Mouse (Mus musculus): ENCODE results near the gene Gm12216. TPM values are rescaled to one million over a fixed set of nuclear protein-coding genes. Genes with fewer than 3 reads are reported as not detected.
A peak's percentile ranks its signal among the peaks of the same experiment; 100 is the strongest.
"Not testable (repeated sequence)": the region's sequence is repeated elsewhere in the genome, so short reads cannot be mapped to it uniquely, and the experiment has no call there.

Gene Gm12216
- polyA plus RNA-seq, 1 experiment from 2014 or later: 2.0 TPM

DNA sequence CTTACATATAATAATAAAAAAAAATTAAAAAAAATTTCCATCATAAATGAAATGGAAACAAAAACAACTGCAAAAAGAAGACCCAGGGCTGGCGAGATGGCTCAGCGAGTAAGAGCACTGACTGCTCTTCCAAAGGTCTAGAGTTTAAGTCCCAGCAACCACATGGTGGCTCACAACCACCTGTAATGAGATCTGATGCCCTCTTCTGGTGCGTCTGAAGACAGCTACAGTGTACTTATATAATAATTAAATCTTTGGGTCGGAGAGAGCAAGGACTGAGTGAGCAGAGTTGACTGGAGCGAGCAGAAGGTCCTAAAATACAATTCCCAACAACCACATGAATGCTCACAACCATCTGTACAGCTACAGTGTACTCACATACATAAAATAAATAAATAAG is 19.0 kb upstream of the Gm12216 start:
- not testable (repeated sequence) for ATAC-seq (ENCODE audit: insufficient read depth, low FRiP score); H3K36me3 ChIP-seq (ENCODE audit: control insufficient read depth, insufficient read depth, low read length); H3K4me3 ChIP-seq (replicated peaks; ENCODE audit: low read length); H3K27me3 ChIP-seq (ENCODE audit: control insufficient read depth, insufficient read depth, low read length); H3K27ac ChIP-seq (ENCODE audit: low read length); H3K9me3 ChIP-seq (replicated peaks; ENCODE audit: control insufficient read depth, low read length); H3K9ac ChIP-seq (ENCODE audit: low read length); H3K4me1 ChIP-seq (ENCODE audit: control insufficient read depth, insufficient read depth, low read length); H3K4me2 ChIP-seq (ENCODE audit: low read depth, low read length)
- 87% methylated on average over 5 of the region's 5 CpGs for WGBS

DNA sequence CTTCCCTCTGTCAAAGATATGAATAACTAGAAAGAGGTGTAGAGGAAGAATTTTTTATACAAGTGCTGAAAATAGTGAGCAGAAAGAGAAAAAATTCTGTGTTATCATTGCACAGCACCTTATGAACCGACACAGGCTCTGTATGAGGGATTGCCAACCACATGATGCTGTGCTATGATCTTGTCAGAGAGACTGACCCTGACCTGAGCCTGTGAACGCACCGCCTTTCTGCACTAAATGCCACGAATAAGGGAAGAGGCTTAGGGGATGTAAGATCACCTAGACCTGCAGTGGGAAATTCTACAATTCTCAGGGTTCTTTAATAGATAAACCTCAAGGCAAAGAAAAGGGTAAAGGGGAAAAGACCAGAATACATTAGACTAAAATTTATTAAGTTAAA is 17.4 kb upstream of the Gm12216 start:
- H3K4me2 ChIP-seq (ENCODE audit: low read depth, low read length): no peak overlapping the region
- no peak for ATAC-seq (ENCODE audit: insufficient read depth, low FRiP score)
- no peak overlapping the region for H3K4me3 ChIP-seq (replicated peaks; ENCODE audit: low read length)
- H3K9ac ChIP-seq (ENCODE audit: low read length): no peak overlapping the region
- H3K4me1 ChIP-seq (ENCODE audit: control insufficient read depth, insufficient read depth, low read length): no peaks in the 10 kb centered on the region
- H3K9me3 ChIP-seq (replicated peaks; ENCODE audit: control insufficient read depth, low read length): no peaks in the 10 kb centered on the region
- no peaks in the 10 kb centered on the region for H3K36me3 ChIP-seq (ENCODE audit: control insufficient read depth, insufficient read depth, low read length)
- no peaks in the 10 kb centered on the region for H3K27me3 ChIP-seq (ENCODE audit: control insufficient read depth, insufficient read depth, low read length)
- H3K27ac ChIP-seq (ENCODE audit: low read length): no peak overlapping the region
- 78% methylated on average over 4 of the region's 4 CpGs for WGBS

DNA sequence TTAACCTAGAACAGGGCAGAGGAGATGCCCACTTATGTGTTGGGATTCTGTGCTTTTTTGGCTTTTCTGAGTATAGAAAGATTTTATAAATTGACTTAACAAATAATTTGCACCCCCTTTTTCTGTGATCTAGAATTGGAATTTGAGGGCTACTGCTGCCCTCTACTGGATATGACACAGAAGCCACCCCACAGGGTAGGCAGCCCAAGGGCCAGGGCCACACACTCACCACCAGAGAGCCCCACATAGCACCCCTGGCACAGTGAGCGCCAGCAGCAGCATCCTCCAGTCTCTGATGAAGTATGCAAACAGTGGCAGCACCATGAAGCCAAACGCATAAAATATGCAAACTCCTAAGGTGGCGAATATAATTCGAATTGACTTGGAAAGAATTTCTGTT is 15.7 kb upstream of the Gm12216 start:
- no peaks in the 10 kb centered on the region for H3K27me3 ChIP-seq (ENCODE audit: control insufficient read depth, insufficient read depth, low read length)
- no peaks in the 10 kb centered on the region for H3K9me3 ChIP-seq (replicated peaks; ENCODE audit: control insufficient read depth, low read length)
- H3K4me3 ChIP-seq (replicated peaks; ENCODE audit: low read length): no peak overlapping the region
- no peak overlapping the region for H3K27ac ChIP-seq (ENCODE audit: low read length)
- H3K36me3 ChIP-seq (ENCODE audit: control insufficient read depth, insufficient read depth, low read length): no peaks in the 10 kb centered on the region
- ATAC-seq (ENCODE audit: insufficient read depth, low FRiP score): no peak
- H3K4me1 ChIP-seq (ENCODE audit: control insufficient read depth, insufficient read depth, low read length): no peaks in the 10 kb centered on the region
- 73% methylated on average over 4 of the region's 4 CpGs for WGBS
- no peak overlapping the region for H3K4me2 ChIP-seq (ENCODE audit: low read depth, low read length)
- H3K9ac ChIP-seq (ENCODE audit: low read length): no peak overlapping the region

DNA sequence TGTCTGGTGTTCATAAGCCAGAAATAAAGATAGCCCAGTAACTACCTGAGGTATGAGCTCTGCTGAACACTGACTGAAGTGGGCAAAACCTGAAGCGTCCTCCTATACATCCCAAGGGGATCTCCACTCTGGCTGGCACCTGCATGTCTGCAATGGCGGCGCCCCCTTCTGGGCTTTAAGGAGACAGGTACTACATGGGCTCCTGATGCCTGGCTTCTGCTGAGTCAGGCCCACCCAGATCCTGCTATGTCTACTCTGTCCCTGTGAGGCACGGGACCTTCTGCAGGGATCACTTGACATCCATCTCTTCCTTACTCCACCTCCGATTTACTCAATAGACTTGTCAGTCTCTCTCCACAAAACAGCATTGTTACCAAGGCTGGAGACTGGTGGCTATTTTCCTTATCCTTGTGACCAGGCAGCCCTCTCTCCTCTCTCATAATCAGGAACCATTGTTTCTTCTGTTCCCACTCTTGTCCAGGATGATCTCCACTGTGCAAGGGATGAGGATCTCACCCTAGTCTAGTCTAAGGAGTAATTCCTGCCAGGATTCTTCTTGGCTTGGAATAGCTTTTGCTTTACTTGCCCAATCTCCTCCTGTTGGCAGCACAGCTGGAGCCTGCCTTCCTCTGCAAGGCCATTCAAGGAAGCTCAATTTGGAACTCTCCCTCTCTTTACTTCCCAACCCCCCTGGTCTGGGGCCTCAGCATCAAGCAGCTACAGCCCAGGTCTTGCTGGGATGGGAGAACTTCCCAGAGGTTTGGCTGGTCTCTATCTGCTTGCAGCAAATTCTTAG is 15.1 kb upstream of the Gm12216 start:
- H3K36me3 ChIP-seq (ENCODE audit: control insufficient read depth, insufficient read depth, low read length): not testable (repeated sequence)

DNA sequence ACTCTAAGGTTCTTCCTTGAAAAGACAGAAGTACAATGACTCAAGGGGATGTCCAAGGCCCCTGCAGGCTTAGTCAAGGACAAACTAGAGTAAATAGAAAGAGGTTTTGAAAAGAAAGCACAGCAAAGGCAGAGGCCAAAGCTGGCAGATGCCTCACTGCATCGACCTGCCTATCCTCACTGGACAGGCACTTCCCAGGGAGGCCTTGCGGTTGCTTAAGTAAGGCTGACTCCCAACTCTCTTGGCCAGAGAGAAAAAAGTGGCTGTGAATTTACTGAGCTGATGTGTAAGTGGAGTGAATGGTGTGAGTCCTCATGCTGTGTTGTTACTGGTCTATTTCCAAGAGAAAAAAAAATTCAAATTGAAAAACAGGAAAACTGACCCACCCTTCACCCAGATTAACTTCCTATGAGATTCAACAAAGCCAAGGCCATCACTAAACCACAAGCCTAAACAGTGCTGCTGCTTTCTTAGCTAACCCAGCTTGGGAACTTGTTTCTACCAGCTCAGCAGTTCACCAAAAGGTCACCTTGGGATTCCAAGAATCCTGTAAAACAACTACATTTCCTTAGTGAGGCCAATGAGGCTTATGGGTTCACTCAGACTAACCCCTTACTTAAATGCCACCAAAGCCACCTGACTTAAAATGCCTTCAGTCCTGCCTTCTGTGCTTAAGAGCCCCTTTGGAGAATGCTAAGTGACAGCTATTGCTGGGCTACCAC is 12.9 kb upstream of the Gm12216 start:
- no peaks in the 10 kb centered on the region for H3K36me3 ChIP-seq (ENCODE audit: control insufficient read depth, insufficient read depth, low read length)
- WGBS: 89% methylated on average over 2 of the region's 2 CpGs

More for the DNA sequence above, 15.1 kb upstream of the Gm12216 start:
- ATAC-seq (ENCODE audit: insufficient read depth, low FRiP score); H3K27me3 ChIP-seq (ENCODE audit: control insufficient read depth, insufficient read depth, low read length); H3K9ac ChIP-seq (ENCODE audit: low read length); H3K27ac ChIP-seq (ENCODE audit: low read length); H3K4me3 ChIP-seq (replicated peaks; ENCODE audit: low read length); H3K4me1 ChIP-seq (ENCODE audit: control insufficient read depth, insufficient read depth, low read length); H3K4me2 ChIP-seq (ENCODE audit: low read depth, low read length); H3K9me3 ChIP-seq (replicated peaks; ENCODE audit: control insufficient read depth, low read length): not testable (repeated sequence)
- 66% methylated on average over 5 of the region's 5 CpGs for WGBS

DNA sequence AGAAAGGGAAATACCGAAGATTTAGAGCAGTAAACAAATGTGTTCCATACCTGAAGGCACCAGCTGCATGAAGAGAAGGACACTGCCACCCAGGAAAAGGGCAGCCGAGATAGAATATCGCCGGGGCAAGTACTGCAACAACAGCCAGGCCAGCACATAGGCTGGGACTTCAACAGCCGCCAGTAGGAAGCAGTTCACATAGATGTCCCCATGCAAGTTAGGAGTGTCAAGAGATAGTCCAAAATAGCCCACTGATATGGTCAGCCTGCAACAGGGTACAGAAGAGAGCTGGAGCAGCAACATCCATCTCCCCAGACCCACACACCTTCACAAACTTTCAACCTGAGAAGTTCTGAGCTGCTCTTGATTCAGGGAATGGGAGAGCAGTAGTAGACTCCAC is 10.1 kb upstream of the Gm12216 start:
- Histone ChIP-seq H3K9me3 (replicated peaks; ENCODE audit: control insufficient read depth, low read length) (no peaks in the 10 kb centered on the region), H3K36me3 (ENCODE audit: control insufficient read depth, insufficient read depth, low read length) (no peaks in the 10 kb centered on the region), H3K9ac (ENCODE audit: low read length) (no peak overlapping the region), H3K27me3 (ENCODE audit: control insufficient read depth, insufficient read depth, low read length) (no peaks in the 10 kb centered on the region), H3K4me3 (replicated peaks; ENCODE audit: low read length) (no peak overlapping the region), H3K4me1 (ENCODE audit: control insufficient read depth, insufficient read depth, low read length) (no peaks in the 10 kb centered on the region), H3K4me2 (ENCODE audit: low read depth, low read length) (no peak overlapping the region), H3K27ac (ENCODE audit: low read length) (no peak overlapping the region)
- WGBS: 89% methylated on average over 5 of the region's 5 CpGs
- no peak for ATAC-seq (ENCODE audit: insufficient read depth, low FRiP score)

More for the DNA sequence above, 12.9 kb upstream of the Gm12216 start:
- H3K9me3 ChIP-seq (replicated peaks; ENCODE audit: control insufficient read depth, low read length): no peaks in the 10 kb centered on the region
- H3K4me1 ChIP-seq (ENCODE audit: control insufficient read depth, insufficient read depth, low read length): no peaks in the 10 kb centered on the region
- no peak for ATAC-seq (ENCODE audit: insufficient read depth, low FRiP score)
- no peak overlapping the region for H3K9ac ChIP-seq (ENCODE audit: low read length)
- H3K27ac ChIP-seq (ENCODE audit: low read length): 0 out of 2 replicates have a peak overlapping the region, but pooled peaks have one; percentile 22
- H3K27me3 ChIP-seq (ENCODE audit: control insufficient read depth, insufficient read depth, low read length): no peaks in the 10 kb centered on the region
- H3K4me2 ChIP-seq (ENCODE audit: low read depth, low read length): no peak overlapping the region
- H3K4me3 ChIP-seq (replicated peaks; ENCODE audit: low read length): no peak overlapping the region

DNA sequence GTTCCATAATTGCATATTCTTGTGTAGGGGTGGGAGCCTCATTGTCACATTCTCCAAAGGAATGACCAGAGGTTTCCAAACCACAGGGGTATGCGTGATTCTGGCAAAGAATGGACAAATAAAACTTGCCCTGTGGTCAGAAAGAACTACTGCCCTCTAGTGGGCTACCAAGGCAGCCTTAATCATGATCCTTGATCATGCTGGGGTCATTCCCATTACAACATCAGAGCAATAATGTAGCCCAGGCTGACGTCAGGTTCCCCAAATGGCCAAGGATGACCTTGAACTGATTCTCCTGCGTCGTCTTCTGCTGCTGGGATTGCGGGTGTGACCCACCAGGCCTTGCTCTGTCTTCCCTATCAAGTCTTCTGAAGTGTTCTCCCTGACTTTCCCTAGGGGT is 9.3 kb upstream of the Gm12216 start:
- not testable (repeated sequence) for H3K9me3 ChIP-seq (replicated peaks; ENCODE audit: control insufficient read depth, low read length); H3K4me2 ChIP-seq (ENCODE audit: low read depth, low read length); H3K27ac ChIP-seq (ENCODE audit: low read length); H3K4me3 ChIP-seq (replicated peaks; ENCODE audit: low read length); H3K9ac ChIP-seq (ENCODE audit: low read length); H3K4me1 ChIP-seq (ENCODE audit: control insufficient read depth, insufficient read depth, low read length); H3K27me3 ChIP-seq (ENCODE audit: control insufficient read depth, insufficient read depth, low read length); H3K36me3 ChIP-seq (ENCODE audit: control insufficient read depth, insufficient read depth, low read length); ATAC-seq (ENCODE audit: insufficient read depth, low FRiP score)
- WGBS: 40% methylated on average over 5 of the region's 5 CpGs

DNA sequence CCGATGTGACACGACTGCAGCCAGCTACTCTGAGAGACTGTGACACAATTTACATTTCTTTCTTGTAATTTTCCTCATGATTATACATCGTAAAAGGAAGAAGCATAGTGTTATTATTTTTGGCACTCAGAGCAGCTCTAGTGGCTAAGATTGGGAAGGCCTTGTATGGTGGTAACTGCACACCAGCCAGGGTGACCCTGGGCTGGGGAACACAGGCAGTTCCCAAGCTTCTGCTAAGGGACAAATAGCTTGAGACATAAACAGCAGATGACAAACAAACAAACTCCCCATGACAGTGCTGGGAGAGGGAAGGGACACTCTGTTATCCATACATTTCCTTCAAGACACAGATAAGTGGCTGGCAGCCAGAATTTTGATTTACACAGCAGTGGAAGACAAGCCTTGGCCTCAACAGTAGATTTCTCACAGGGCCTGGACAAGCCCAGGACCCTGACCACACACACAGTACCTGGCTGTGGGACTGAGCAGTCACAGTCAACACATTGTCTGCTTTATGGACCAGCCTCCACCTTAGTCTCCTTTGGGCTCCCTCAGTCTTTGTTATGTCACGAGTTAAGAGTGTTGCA is 5.8 kb upstream of the Gm12216 start:
- ATAC-seq (ENCODE audit: insufficient read depth, low FRiP score): not testable (repeated sequence)

DNA sequence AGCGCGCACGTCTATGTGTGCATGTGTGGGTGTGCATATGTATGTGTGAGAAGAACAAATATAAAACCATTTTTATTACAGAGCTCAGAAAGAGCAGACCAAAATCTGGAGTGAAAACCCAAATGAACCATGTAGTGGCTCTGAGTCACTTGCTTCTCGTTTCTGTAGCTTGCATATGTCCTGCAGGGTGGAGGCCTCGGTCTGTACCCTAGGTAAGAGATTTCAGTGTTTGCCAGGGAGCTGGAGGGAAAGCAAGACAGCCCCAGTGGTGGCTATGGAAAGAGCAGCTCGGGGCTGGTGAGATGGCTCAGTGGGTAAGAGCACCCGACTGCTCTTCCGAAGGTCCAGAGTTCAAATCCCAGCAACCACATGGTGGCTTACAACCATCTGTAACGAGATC is 1.9 kb upstream of the Gm12216 start:
- not testable (repeated sequence) for H3K9me3 ChIP-seq (replicated peaks; ENCODE audit: control insufficient read depth, low read length); H3K4me2 ChIP-seq (ENCODE audit: low read depth, low read length); H3K27ac ChIP-seq (ENCODE audit: low read length); H3K9ac ChIP-seq (ENCODE audit: low read length); H3K4me3 ChIP-seq (replicated peaks; ENCODE audit: low read length); H3K27me3 ChIP-seq (ENCODE audit: control insufficient read depth, insufficient read depth, low read length); H3K36me3 ChIP-seq (ENCODE audit: control insufficient read depth, insufficient read depth, low read length); ATAC-seq (ENCODE audit: insufficient read depth, low FRiP score); H3K4me1 ChIP-seq (ENCODE audit: control insufficient read depth, insufficient read depth, low read length)
- WGBS: 79% methylated on average over 8 of the region's 9 CpGs

More for the DNA sequence above, 5.8 kb upstream of the Gm12216 start:
- WGBS: 75% methylated on average over 1 of the region's 4 CpGs
- not testable (repeated sequence) for H3K9me3 ChIP-seq (replicated peaks; ENCODE audit: control insufficient read depth, low read length); H3K4me3 ChIP-seq (replicated peaks; ENCODE audit: low read length); H3K27me3 ChIP-seq (ENCODE audit: control insufficient read depth, insufficient read depth, low read length); H3K9ac ChIP-seq (ENCODE audit: low read length); H3K4me1 ChIP-seq (ENCODE audit: control insufficient read depth, insufficient read depth, low read length); H3K27ac ChIP-seq (ENCODE audit: low read length); H3K4me2 ChIP-seq (ENCODE audit: low read depth, low read length); H3K36me3 ChIP-seq (ENCODE audit: control insufficient read depth, insufficient read depth, low read length)
